Mouse (Mus musculus) T-helper 2 cell (primary cell): ENCODE data around the gene Etfbkmt.
"Not testable (repeated sequence)": the region's sequence is repeated elsewhere in the genome, so short reads cannot be mapped to it uniquely, and the experiment has no call there.

ENCODE experiments used
- in situ Hi-C: fragments of 300-600 bp; cut with MboI, MseI; formaldehyde crosslinking; loops from one replicate; pipeline ENCODE4 v1.15.1; 2025; ENCODE audit warnings: high pct_unique_total_duplicates

Etfbkmt gene

GRCm38 (mm10) chr6:149132311-149133077, 7.2 kb upstream of the Etfbkmt start:
- in situ Hi-C loops: no loop called here

- in situ Hi-C loops: loop anchor here (5.0 kb wide), 1 partner anchor 238 kb away; no protein-coding TSS in a partner anchor
Measured at GRCm38 (mm10) chr6:149134391-149135150, 5.1 kb upstream of the Etfbkmt start.

GRCm38 (mm10) chr6:149135631-149136030, 4.0 kb upstream of the Etfbkmt start:
- in situ Hi-C loops: loop anchor here (5.0 kb wide), 1 partner anchor 237 kb away; no protein-coding TSS in a partner anchor

GRCm38 (mm10) chr6:149137936-149138335, 1.7 kb upstream of the Etfbkmt start:
- in situ Hi-C loops: loop anchor here (5.0 kb wide), 1 partner anchor 234 kb away; no protein-coding TSS in a partner anchor

GRCm38 (mm10) chr6:149139011-149139410, 638 bp upstream of the Etfbkmt start:
- in situ Hi-C loops: loop anchor here (5.0 kb wide), 1 partner anchor 233 kb away; no protein-coding TSS in a partner anchor

- in situ Hi-C loops: loop anchor here (5.0 kb wide), 1 partner anchor 46 kb away; the partner anchor contains the start of gene Amn1
Measured at GRCm38 (mm10) chr6:149141393-149142173, 1.9 kb downstream of the Etfbkmt start.

GRCm38 (mm10) chr6:149145143-149145542, 5.5 kb downstream of the Etfbkmt start:
- in situ Hi-C loops: no loop called here

GRCm38 (mm10) chr6:149148436-149149229, 9.0 kb downstream of the Etfbkmt start:
- in situ Hi-C loops: no loop called here

- in situ Hi-C loops: no loop called here
Measured at GRCm38 (mm10) chr6:149152119-149152518, 12.5 kb downstream of the Etfbkmt start.

GRCm38 (mm10) chr6:149153473-149154115, 13.9 kb downstream of the Etfbkmt start:
- in situ Hi-C loops: no loop called here

GRCm38 (mm10) chr6:149154116-149155030, 14.7 kb downstream of the Etfbkmt start:
- in situ Hi-C loops: no loop called here

- in situ Hi-C loops: no loop called here
Measured at GRCm38 (mm10) chr6:149155031-149155841, 15.6 kb downstream of the Etfbkmt start.

GRCm38 (mm10) chr6:149167038-149167437, 27.4 kb downstream of the Etfbkmt start:
- in situ Hi-C loops: not testable (repeated sequence)

GRCm38 (mm10) chr6:149167672-149168071, 28.0 kb downstream of the Etfbkmt start:
- in situ Hi-C loops: no loop called here

GRCm38 (mm10) chr6:149168436-149168835, 28.8 kb downstream of the Etfbkmt start:
- in situ Hi-C loops: no loop called here

- in situ Hi-C loops: not testable (repeated sequence)
Measured at GRCm38 (mm10) chr6:149169965-149170364, 30.3 kb downstream of the Etfbkmt start.

GRCm38 (mm10) chr6:149173831-149174625, 34.4 kb downstream of the Etfbkmt start:
- in situ Hi-C loops: no loop called here
